Mouse (Mus musculus) kidney, postnatal 25 days (tissue): ENCODE results near the gene Satl1.

Experiments used
- DNase-seq, 2 experiments: peaks; one replicate each; pipeline ENCODE4 v3.0.0; 2021; ENCODE audit warnings: mixed read lengths in 2 of 2

Gene Satl1

DNA sequence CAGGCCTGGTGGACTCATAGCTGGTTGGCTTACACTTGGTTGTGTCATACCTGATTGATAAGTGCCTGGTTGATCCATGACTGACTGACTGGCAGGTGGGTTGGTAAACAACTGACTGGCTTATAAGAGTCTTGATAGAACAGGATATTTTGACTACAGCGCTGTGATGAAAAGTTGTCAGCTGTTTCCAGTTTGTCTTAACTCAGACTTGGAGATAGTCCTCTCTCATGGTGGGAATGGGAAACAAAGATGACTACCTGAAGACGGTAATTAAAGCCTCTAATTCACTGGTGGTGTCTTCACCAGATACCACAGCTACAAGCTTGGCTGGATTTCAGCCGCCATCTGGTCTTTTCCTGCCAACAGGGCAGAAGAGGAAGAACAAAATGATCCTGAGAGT is at the start of gene Satl1:
TSS of gene Satl1 (minus strand) at position 101 of the 400 bp plus-strand sequence.
- no peak for DNase-seq

DNA sequence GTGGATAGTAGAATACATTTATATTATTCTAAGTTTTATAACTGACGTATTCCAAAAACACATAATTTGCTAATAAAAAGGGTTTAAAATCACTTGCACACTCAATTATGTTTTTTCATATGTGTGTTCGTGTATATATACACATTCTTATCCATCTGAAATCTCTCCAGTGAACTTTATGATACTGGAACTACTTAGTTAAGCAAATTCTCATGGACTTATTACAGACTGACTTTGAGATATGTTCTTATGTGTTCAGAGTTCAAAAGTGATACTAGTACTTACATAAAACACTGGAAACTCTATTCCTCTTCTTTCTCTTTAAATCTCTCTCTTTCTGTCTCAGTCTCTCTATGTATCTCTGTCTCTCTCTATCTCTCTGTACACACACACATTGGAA is 31.5 kb upstream of the Satl1 start:
- no peak for DNase-seq

DNA sequence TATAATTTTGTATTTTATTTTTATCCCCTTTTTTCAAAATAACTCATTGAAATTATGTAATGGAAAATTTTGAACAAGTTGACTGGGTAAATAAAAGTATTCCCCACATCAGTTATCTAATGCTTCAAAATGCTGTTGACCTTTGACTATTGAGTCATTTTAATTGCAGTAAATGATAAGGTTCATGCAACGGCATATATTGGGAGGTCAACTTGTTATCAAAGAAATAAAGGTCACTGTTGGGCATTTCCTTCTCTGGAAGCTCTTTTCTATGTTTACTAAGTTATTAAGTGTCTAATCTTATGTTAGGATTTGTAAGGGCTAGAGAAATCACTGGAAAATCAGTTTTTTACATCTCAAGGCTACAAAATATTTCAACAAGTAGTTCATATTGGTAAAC is 31.0 kb upstream of the Satl1 start:
- DNase-seq = no peak

DNA sequence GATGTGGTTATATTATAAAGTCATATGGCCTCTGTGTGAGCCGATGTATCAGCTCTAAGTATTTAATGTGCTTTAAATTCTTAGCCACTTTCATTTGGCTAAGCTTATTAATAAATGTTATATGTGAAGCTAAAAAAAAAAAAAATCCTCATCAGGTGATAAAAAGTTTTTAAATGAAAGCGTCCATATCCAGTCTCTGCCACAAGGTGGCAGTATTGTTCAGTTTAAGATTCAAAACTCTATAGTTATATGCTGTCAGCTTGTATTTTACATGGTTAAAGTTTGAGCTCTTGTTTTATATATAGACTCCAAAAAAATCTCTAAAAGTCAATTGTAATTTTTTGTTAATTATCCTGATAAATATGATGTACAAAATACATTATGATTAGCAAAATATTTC is 16.4 kb upstream of the Satl1 start:
- peak in 1 of 2 experiments; percentile 33 for DNase-seq

DNA sequence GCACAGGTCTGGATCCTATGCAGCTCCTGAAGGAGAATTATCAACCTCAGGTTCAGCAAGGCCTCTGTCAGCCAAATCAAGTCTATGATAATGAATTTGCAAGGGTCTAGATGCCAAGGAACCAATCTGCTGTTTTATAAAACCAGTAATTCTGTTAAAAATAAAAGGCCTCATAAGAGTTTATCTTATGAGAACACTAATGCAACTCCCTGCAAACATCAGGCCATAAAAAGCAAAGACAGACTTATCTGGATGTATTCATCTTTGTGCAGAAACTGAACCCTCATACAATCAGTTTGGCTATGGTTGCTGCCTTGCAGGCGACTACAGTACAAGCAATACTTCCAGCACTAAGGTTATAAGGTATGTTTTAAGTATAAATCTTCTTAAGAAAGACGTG is 5.7 kb upstream of the Satl1 start:
- DNase-seq = no peak

DNA sequence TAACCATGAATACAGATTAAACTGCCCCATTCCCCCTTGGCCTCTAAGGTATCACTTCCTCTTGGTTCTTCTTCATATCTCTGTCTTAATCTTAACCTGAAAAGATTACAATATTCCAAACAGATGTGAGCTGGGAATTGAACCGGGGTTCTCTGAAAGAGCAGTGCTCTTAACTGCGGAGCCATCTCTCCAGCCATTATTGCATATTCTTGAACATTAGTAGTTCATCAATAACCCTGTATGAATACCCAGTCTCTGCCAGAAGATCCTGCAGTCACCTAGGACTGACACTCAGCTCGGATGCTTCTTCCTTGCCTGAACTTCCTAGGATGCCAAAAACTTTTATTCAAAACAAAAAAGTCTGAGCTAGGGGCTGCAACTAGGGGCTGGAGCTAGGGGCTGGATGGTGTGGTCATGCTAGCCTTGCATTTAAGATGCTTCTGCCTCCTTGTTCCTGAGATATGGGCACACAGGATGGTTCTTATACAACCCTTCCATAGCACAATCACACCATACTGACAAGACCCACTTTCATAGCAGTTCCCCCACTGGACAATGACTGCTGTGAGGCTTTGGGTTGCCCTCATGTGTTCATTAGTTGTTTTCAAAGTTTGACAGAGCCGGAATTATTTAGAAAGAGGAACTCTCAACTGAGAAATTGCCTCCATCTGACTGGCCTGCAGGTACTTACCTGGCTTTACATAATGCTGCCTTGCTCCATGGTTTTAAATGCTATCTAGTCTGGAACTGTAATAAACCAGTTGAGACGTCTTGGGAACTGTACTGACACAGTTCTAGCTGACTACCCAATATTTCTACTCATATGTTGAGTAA is 35.8 kb downstream of the Satl1 start:
- peak; percentile 4 to 41 for DNase-seq

DNA sequence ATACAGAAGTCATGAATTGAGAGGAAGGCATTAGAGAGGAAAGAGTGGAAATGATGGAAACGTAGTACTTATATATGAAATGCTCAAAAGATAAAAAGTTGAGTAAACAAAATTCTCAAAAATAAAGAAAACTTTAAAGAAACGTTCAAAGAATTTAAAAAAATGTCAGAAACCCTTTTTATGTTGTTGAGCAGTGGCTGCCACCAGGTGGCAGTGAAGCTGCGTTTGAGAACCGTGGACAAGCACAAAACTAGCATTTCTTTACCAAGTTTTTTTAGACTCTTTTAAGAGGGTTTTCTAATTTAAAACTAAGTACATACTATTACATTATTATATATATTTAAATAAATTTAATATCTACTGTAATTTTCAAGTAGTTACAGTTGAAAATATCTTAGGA is 38.2 kb downstream of the Satl1 start:
- no peak for DNase-seq

DNA sequence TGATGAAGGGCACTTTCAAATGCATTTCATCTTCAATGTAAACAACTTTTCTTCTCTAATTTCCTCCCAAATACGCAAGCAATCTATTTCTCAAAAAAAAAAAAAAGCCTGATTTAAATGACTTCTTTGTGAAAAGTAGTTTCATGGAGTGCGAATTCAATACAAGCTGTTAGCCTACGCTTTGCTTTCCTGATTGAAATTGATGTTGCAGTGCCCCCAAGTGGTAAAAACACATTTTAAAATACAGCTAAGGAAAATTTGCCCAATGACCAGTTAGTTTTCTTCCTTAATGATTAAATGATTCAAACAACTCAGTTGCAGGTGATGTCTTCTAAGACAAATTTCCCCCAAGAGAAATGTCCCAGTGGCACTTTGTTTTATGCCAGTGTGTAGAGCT is 58.2 kb downstream of the Satl1 start:
- DNase-seq = peak in 1 of 2 experiments; percentile 23

DNA sequence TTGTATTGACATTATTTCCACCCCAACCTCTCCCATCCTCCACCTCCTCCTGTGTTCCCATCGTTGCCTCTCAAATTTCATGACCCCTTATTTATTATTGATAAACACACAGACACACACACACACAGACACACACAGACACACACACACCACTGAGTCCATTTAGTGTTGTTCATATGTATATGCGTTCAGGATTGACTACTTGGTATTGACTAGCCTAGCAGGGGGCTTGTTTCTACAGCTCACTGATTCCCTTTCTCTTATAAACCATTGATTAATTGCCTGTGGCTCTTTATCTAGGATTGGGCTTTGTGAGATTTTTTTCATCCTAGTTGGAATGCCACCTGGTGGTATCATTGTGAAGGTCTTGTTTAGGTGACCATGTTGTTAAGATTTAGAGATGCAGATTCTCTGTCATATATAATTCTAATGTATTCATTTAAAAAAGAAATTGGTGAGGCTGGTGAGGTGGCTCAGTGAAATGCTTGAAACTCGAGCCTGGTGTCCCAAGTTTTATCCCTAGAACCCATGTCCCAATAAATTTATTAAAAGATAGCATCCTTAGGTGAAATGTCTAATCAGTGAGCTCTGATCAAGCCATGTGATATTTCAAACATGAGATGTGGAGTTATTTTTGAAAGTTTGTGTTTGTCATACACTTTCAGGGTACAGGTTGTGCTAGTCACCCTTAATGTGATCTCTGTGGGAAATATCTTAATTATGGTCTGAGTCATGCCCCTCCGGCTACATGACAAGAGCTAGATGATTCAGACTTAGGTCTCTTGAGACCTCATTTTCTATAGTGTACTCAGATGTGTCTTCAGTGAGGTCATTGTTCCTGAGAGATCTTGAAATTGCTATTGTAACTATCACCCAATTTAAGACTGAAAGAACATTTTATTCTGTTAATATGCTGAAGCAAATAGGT is 58.8 kb downstream of the Satl1 start:
- DNase-seq = no peak

DNA sequence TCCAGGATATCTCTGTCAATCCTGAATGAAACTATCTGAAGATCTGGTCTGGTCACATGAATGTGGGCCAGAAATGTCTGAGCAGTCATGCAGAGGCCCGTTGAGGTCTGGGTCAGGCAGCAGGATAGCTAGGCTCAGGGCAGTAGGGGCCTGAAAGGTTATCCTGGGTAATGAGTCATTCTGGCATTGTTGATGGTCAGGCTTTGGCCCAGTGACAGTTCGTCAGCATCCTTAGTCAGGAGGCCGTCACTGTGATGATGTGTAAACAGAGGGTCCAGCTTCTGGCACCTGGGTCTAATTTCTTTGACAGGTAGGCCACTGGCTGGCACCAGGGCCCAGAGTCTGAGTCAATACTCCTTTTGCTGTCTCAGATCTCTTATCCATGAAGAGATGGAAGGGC is 67.1 kb downstream of the Satl1 start:
- no peak for DNase-seq
